Mouse (Mus musculus) MEL (cell line): ENCODE results near the gene Smc6. TPM values are rescaled to one million over a fixed set of nuclear protein-coding genes. Genes with fewer than 3 reads are reported as not detected.
A peak's percentile ranks its signal among the peaks of the same experiment; 100 is the strongest.

ENCODE experiments used
- DNase-seq: peaks from one replicate; pipeline ENCODE4 v3.0.0; 2011; ENCODE audit warnings: low read depth, low spot score
- H3K27ac ChIP-seq: 2 replicates; pipeline ENCODE4 v1.5.1; 2012; ENCODE audit warnings: low read depth, mild to moderate bottlenecking, control low read depth, low read length, moderate library complexity; ENCODE audit not compliant: control insufficient read depth
- H3K27me3 ChIP-seq, 2 experiments: fragments of 150-350 bp in 1 of 2; sonication (generic) in 1 of 2; 2 replicates each; pipeline ENCODE4 v1.6.1; 2012; ENCODE audit warnings: low read length in 2 of 2, mild to moderate bottlenecking in 2 of 2, improper control_type of control experiment in 1 of 2, moderate library complexity in 1 of 2; ENCODE audit not compliant: insufficient read depth in 2 of 2, control insufficient read depth in 1 of 2
- H3K36me3 ChIP-seq, 2 experiments: 2 replicates each; pipeline ENCODE4 v1.6.1; 2012 to 2014; ENCODE audit warnings: low read length in 2 of 2, improper control_type of control experiment in 1 of 2, inconsistent platforms in 1 of 2, mild to moderate bottlenecking in 1 of 2; ENCODE audit not compliant: insufficient read depth in 2 of 2, control insufficient read depth in 1 of 2
- H3K4me1 ChIP-seq, 2 experiments: fragments of 150-350 bp in 1 of 2; sonication (generic) in 1 of 2; 2 replicates each; pipeline ENCODE4 v1.6.1; 2012; ENCODE audit warnings: low read length in 2 of 2, improper control_type of control experiment in 1 of 2, mild to moderate bottlenecking in 1 of 2; ENCODE audit not compliant: insufficient read depth in 2 of 2, control insufficient read depth in 1 of 2
- H3K4me3 ChIP-seq, 2 experiments: fragments of 150-350 bp in 1 of 2; sonication (generic) in 1 of 2; 2 replicates each; pipeline ENCODE4 v1.5.1; 2012; ENCODE audit warnings: low read depth in 2 of 2, low read length in 2 of 2, mild to moderate bottlenecking in 2 of 2, moderate library complexity in 2 of 2, control low read depth in 1 of 2, improper control_type of control experiment in 1 of 2; ENCODE audit not compliant: control insufficient read depth in 1 of 2, insufficient read depth in 1 of 2
- H3K79me2 ChIP-seq: 2 replicates; pipeline ENCODE4 v1.6.1; 2012; ENCODE audit warnings: mild to moderate bottlenecking, low read length, moderate library complexity; ENCODE audit not compliant: control insufficient read depth, poor library complexity, insufficient read depth
- H3K9ac ChIP-seq: 2 replicates; pipeline ENCODE4 v1.6.1; 2012; ENCODE audit warnings: low read depth, mild to moderate bottlenecking, control low read depth, low read length, moderate library complexity; ENCODE audit not compliant: control insufficient read depth, poor library complexity, severe bottlenecking
- H3K9me3 ChIP-seq: fragments of 150-350 bp; sonication (generic); replicated peaks from 2 replicates; pipeline ENCODE4 v1.6.1; 2012; ENCODE audit warnings: mild to moderate bottlenecking, low read length, improper control_type of control experiment, moderate library complexity; ENCODE audit not compliant: insufficient read depth
- BHLHE40 ChIP-seq: IDR thresholded peaks from 2 replicates; pipeline ENCODE4 v1.6.1; 2012; ENCODE audit warnings: low read depth, mild to moderate bottlenecking, inconsistent platforms, low read length, improper control_type of control experiment, borderline replicate concordance
- CHD2 ChIP-seq: IDR thresholded peaks from 2 replicates; pipeline ENCODE4 v1.6.1; 2011; ENCODE audit warnings: low read length, improper control_type of control experiment
- CTCF ChIP-seq, 3 experiments: IDR thresholded peaks in 2 of 3; conservative IDR thresholded peaks in 1 of 3; 2 replicates each; pipeline ENCODE4 v1.5.1; 2011 to 2012; ENCODE audit warnings: low read length in 3 of 3, low read depth in 2 of 3, mild to moderate bottlenecking in 2 of 3, improper control_type of control experiment in 1 of 3, inconsistent platforms in 1 of 3, mixed read lengths in 1 of 3, moderate library complexity in 1 of 3; ENCODE audit not compliant: control insufficient read depth in 1 of 3, insufficient read depth in 1 of 3, poor library complexity in 1 of 3, severe bottlenecking in 1 of 3
- E2F4 ChIP-seq: IDR thresholded peaks from 2 replicates; pipeline ENCODE4 v1.6.1; 2011; ENCODE audit warnings: low read depth, low read length, improper control_type of control experiment, borderline replicate concordance
- ETS1 ChIP-seq: IDR thresholded peaks from 2 replicates; pipeline ENCODE4 v1.6.1; 2012; ENCODE audit warnings: low read depth, mild to moderate bottlenecking, inconsistent platforms, low read length, improper control_type of control experiment, moderate library complexity
- GABPA ChIP-seq: IDR thresholded peaks from 2 replicates; pipeline ENCODE4 v1.6.1; 2012; ENCODE audit warnings: low read depth, mild to moderate bottlenecking, inconsistent platforms, low read length, improper control_type of control experiment, moderate library complexity
- GATA1 ChIP-seq: IDR thresholded peaks from 2 replicates; pipeline ENCODE4 v1.6.1; 2011; ENCODE audit warnings: low read depth, low read length, improper control_type of control experiment
- KAT2A ChIP-seq: conservative IDR thresholded peaks from 2 replicates; pipeline ENCODE4 v1.6.1; 2012; ENCODE audit warnings: low read depth, low read length, improper control_type of control experiment, inconsistent platforms
- MAFK ChIP-seq: IDR thresholded peaks from 2 replicates; pipeline ENCODE4 v1.6.1; 2011; ENCODE audit warnings: low read depth, mild to moderate bottlenecking, low read length, improper control_type of control experiment, borderline replicate concordance
- MAZ ChIP-seq: IDR thresholded peaks from 2 replicates; pipeline ENCODE4 v1.6.1; 2012; ENCODE audit warnings: low read depth, mild to moderate bottlenecking, inconsistent platforms, low read length, improper control_type of control experiment
- MYB ChIP-seq: IDR thresholded peaks from 2 replicates; pipeline ENCODE4 v1.6.1; 2011; ENCODE audit warnings: mild to moderate bottlenecking, low read depth, low read length, improper control_type of control experiment
- MYC ChIP-seq: IDR thresholded peaks from 2 replicates; pipeline ENCODE4 v1.6.1; 2011; ENCODE audit warnings: low read depth, mild to moderate bottlenecking, low read length, improper control_type of control experiment, moderate library complexity
- POLR2AphosphoS2 ChIP-seq: IDR thresholded peaks from 2 replicates; pipeline ENCODE4 v1.6.1; 2011; ENCODE audit warnings: low read length, improper control_type of control experiment
- RCOR1 ChIP-seq: IDR thresholded peaks from 2 replicates; pipeline ENCODE4 v1.6.1; 2012; ENCODE audit warnings: low read depth, mild to moderate bottlenecking, inconsistent platforms, low read length, improper control_type of control experiment
- SIN3A ChIP-seq: IDR thresholded peaks from 2 replicates; pipeline ENCODE4 v1.6.1; 2012; ENCODE audit warnings: low read length, improper control_type of control experiment, inconsistent platforms
- TAL1 ChIP-seq: IDR thresholded peaks from 2 replicates; pipeline ENCODE4 v1.6.1; 2012; ENCODE audit warnings: mild to moderate bottlenecking, inconsistent platforms, low read length, moderate library complexity, mixed read lengths
- TCF12 ChIP-seq: IDR thresholded peaks from 2 replicates; pipeline ENCODE4 v1.6.1; 2014; ENCODE audit warnings: low read depth, mild to moderate bottlenecking, inconsistent platforms, low read length, improper control_type of control experiment, moderate library complexity
- UBTF ChIP-seq: IDR thresholded peaks from 2 replicates; pipeline ENCODE4 v1.6.1; 2012; ENCODE audit warnings: low read depth, mild to moderate bottlenecking, inconsistent platforms, low read length, improper control_type of control experiment, moderate library complexity, borderline replicate concordance; ENCODE audit not compliant: insufficient read depth
- USF1 ChIP-seq: IDR thresholded peaks from 2 replicates; pipeline ENCODE4 v1.6.1; 2014; ENCODE audit warnings: low read depth, mild to moderate bottlenecking, inconsistent platforms, low read length, improper control_type of control experiment, moderate library complexity
- USF2 ChIP-seq, 2 experiments: IDR thresholded peaks; 2 replicates each; pipeline ENCODE4 v1.6.1; 2011 to 2012; ENCODE audit warnings: improper control_type of control experiment in 2 of 2, low read length in 2 of 2, borderline replicate concordance in 1 of 2, inconsistent platforms in 1 of 2, low read depth in 1 of 2, mild to moderate bottlenecking in 1 of 2; ENCODE audit not compliant: insufficient read depth in 1 of 2
- ZC3H11A ChIP-seq: IDR thresholded peaks from 2 replicates; pipeline ENCODE4 v1.6.1; 2012; ENCODE audit warnings: low read depth, mild to moderate bottlenecking, inconsistent platforms, low read length, improper control_type of control experiment
- ZKSCAN1 ChIP-seq: IDR thresholded peaks from 2 replicates; pipeline ENCODE4 v1.6.1; 2012; ENCODE audit warnings: low read depth, mild to moderate bottlenecking, inconsistent platforms, low read length, improper control_type of control experiment, moderate library complexity
- ZNF384 ChIP-seq: IDR thresholded peaks from 2 replicates; pipeline ENCODE4 v1.6.1; 2012; ENCODE audit warnings: low read depth, mild to moderate bottlenecking, inconsistent platforms, low read length, improper control_type of control experiment
- polyA plus RNA-seq, 2 experiments: library from polyadenylated mRNA; stranded (reverse) in 1 of 2; unstranded in 1 of 2; fragments of >175 nt in 1 of 2; fragments of >200 nt in 1 of 2; gene quantifications; 2 replicates each; pipeline versions ENCODE4 v1.2.1 to v1.2.4; 2012; ENCODE audit warnings: low replicate concordance in 2 of 2, low read depth in 1 of 2; ENCODE audit not compliant: insufficient read length in 2 of 2, insufficient read depth in 1 of 2, missing spikeins in 1 of 2
- total RNA-seq: library from RNA; depleted of rRNA; stranded (reverse); fragments of 300-350 nt; gene quantifications from 2 replicates; pipeline ENCODE4 v1.2.3, GENCODE M21; 2012

Smc6 gene
- total and polyA plus RNA-seq, 3 experiments, result 46.7 to 170 (median 63.3) TPM

DNA sequence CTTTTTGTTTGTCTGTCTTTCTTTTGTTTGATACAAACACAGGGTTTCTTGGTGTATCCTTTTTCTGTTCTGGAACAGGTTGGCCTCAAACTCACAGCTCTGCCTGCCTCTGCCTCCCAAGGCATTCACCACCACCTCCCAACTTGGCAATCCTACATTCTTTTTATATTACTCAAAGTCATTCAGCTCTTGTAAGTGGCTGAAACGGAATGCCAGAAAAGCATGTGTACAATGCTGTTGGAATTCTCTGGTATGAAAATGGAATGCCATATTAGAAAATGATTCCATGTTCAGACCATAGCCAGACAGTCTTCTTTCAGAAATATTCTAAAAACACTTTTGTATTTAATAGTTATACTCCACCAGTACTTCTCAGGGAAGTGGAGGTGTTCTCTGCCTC, 7.5 kb downstream of the Smc6 start:
- Histone ChIP-seq H3K27me3 (no peaks in the 10 kb centered on the region), H3K79me2 (peaks cover 15% of the 10 kb centered on the region), H3K4me1 (peaks cover 6 to 12% of the 10 kb centered on the region in 2 experiments), H3K9me3 (no peaks in the 10 kb centered on the region), H3K27ac (no peak overlapping the region), H3K9ac (no peak overlapping the region)
- DNase-seq, result no peak
- TF ChIP-seq ZNF384 (no peak), CTCF (IDR thresholded peaks at IDR 0.05 in 2 of 3, conservative IDR thresholded peaks at IDR 0.05 in 1 of 3; ENCODE audit: control insufficient read depth in 1 of 3, insufficient read depth in 1 of 3, low read depth in 2 of 3, low read length in 3 of 3, poor library complexity in 1 of 3, severe bottlenecking in 1 of 3) (no peak), MYB (no peak), USF1 (no peak), POLR2AphosphoS2 (no peak), RCOR1 (no peak), ZC3H11A (no peak), MYC (no peak), E2F4 (no peak), SIN3A (no peak), TAL1 (no peak), ZKSCAN1 (no peak), BHLHE40 (no peak), GATA1 (no peak), CHD2 (no peak), MAZ (no peak), UBTF (no peak), USF2 (IDR thresholded peaks at IDR 0.05; ENCODE audit: borderline replicate concordance in 1 of 2, insufficient read depth in 1 of 2, low read depth in 1 of 2, low read length in 2 of 2) (no peak)
- TF ChIP-seq, all 39 proteins: peak for 0
- peaks cover 22 to 31% of the 10 kb centered on the region in 2 experiments for H3K36me3 ChIP-seq
- H3K4me3 ChIP-seq, result no peak overlapping the region

DNA sequence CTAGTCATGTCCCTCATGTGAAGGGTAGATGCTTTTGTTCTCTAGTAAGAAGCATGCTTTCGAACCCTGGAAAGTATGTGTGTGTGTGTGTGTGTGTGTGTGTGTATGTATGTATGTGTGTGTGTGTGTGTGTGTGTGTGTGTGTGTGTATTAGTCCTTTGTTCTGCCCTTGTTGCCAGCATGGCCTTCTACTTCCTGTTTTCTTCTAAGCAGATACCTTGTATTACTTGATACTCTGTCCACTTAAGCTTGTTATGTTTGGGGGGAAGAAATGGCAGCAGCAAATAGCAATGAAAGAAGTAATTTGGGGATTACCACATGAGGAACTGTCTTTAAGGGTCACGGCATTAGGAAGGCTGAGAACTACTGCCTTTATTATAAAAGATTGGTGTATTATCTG, 10.9 kb downstream of the Smc6 start:
- Histone ChIP-seq H3K79me2 (no peaks in the 10 kb centered on the region; the same call in 1 of the 2 replicates), H3K9ac (no peak overlapping the region), H3K27ac (no peak overlapping the region), H3K9me3 (no peaks in the 10 kb centered on the region), H3K4me3 (no peak overlapping the region), H3K27me3 (no peaks in the 10 kb centered on the region), H3K36me3 (peaks cover 0 to 35% of the 10 kb centered on the region in 2 experiments; a peak in 3 of 4 replicates), H3K4me1 (no peaks in the 10 kb centered on the region)
- DNase-seq, result peak; percentile 33
- no peak for TF ChIP-seq GABPA
- no peak for TF ChIP-seq USF2 (IDR thresholded peaks at IDR 0.05; ENCODE audit: borderline replicate concordance in 1 of 2, insufficient read depth in 1 of 2, low read depth in 1 of 2, low read length in 2 of 2)
- no peak for TF ChIP-seq ETS1
- no peak for TF ChIP-seq CTCF (IDR thresholded peaks at IDR 0.05 in 2 of 3, conservative IDR thresholded peaks at IDR 0.05 in 1 of 3; ENCODE audit: control insufficient read depth in 1 of 3, insufficient read depth in 1 of 3, low read depth in 2 of 3, low read length in 3 of 3, poor library complexity in 1 of 3, severe bottlenecking in 1 of 3)
- TF ChIP-seq MAFK, result no peak
- no peak for TF ChIP-seq GATA1
- TF ChIP-seq TCF12, result no peak
- no peak for TF ChIP-seq ZKSCAN1
- TF ChIP-seq KAT2A, result no peak
